Mouse (Mus musculus): ENCODE measurements around the gene Hoxc11. TPM values are rescaled to one million over a fixed set of nuclear protein-coding genes. Genes with fewer than 3 reads are reported as not detected.

The Hoxc11 gene
- not detected for polyA plus RNA-seq (2015; fragmentation: Illumina TruSeq; extraction: RNeasy Lipid Tissue Mini Kit (QIAGEN cat#74804); ENCODE audit: insufficient read depth, low read depth, low replicate concordance)

DNA sequence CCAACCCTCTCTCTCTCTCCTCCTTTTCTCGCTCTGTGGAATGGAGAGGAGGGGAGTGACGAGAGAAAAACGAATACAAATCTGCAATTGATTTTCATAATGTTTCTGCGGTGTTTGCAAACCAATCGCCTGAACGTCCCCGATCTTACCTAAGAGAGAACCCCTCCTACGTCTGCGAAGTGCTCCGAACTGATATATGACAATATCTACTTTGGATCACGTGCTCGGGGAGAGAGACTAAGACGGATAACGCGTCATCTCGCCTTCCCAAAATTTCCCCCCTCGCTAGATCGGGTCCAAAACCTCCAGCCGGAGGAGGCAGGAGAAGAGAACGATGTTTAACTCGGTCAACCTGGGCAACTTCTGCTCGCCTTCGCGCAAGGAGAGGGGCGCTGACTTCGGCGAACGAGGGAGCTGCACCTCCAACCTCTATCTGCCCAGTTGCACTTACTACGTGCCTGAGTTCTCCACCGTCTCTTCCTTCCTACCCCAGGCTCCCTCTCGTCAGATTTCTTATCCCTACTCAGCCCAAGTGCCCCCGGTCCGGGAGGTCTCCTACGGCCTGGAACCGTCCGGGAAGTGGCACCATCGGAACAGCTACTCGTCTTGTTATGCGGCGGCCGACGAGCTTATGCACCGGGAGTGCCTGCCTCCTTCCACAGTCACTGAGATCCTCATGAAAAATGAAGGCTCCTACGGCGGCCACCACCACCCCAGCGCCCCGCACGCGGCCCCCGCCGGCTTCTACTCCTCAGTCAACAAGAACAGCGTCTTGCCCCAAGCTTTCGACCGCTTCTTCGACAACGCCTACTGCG lies at the start of gene Hoxc11:
Gene Hoxc11 (plus strand): TSS at position 236 of the 815 bp plus-strand sequence.

DNA sequence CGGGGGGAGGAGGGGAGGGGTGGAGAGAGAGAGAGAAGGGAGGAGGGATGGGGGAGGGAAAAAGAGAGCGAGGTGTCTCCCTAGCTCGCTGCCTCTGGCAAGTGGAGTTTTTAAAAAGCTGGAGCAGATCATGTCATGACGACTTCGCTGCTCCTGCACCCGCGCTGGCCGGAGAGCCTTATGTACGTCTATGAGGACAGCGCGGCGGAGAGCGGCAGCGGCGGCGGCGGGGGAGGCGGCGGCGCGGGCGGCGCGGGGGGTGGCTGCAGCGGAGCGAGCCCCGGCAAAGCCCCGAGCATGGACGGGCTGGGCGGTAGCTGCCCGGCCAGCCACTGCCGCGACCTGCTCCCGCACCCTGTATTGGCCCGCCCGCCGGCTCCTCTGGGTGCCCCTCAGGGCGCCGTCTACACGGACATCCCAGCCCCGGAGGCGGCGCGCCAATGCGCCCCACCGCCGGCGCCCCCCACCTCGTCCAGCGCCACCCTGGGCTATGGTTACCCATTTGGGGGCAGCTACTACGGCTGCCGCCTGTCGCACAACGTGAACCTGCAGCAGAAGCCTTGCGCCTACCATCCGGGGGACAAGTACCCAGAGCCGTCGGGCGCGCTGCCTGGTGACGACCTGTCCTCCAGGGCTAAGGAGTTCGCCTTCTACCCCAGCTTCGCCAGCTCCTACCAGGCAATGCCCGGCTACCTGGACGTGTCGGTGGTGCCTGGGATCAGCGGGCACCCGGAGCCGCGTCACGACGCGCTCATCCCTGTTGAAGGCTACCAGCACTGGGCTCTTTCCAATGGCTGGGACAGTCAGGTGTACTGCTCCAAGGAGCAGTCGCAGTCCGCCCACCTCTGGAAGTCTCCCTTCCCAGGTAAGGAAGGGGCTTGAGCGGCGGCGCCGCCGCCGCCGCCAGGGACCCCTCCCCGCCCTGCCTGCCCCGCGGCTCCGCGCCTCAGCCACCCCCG lies 32.9 kb upstream of the Hoxc11 start, which contains the start of gene Hoxc13:
Gene Hoxc13 (plus strand): TSS at position 51 of the 959 bp plus-strand sequence.

DNA sequence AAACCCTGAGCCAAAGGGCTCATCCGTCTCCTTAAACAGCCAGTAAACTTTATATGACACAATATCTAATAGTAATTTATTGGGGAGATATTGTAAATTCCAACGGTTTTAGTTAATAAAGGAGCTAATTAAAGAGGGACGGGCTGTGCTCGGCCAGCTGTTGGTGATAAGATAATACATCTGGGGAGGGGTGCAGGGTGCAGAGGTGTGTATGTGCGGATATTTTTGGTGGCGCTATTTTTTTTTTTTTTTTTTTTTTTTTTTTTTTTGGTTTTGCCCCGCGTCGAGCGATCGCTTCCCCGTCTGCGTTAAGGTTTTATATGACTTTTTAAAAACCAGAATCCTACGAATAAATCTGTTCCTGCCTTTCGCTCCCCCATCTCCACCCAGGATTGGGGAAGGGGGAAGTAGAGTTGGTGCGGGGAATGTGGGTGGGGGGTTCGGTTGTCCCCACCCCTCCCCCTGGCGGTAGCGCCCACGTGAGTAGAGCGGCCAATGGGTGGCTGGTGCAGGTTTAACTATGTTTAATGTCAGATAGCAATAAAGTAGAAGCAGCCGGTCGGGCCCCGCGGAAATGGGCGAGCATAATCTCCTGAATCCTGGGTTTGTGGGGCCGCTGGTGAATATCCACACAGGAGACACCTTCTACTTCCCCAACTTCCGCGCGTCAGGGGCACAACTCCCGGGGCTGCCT lies 17.8 kb upstream of the Hoxc11 start, which contains the start of gene Hoxc12:
Gene Hoxc12 (plus strand): TSS at position 479 of the 694 bp plus-strand sequence.

GRCm38 (mm10) chr15:102966776-102967311 lies 12.6 kb downstream of the Hoxc11 start, which contains the start of gene Hoxc10:
Gene Hoxc10, plus strand, starts transcription at chr15:102966796.

DNA sequence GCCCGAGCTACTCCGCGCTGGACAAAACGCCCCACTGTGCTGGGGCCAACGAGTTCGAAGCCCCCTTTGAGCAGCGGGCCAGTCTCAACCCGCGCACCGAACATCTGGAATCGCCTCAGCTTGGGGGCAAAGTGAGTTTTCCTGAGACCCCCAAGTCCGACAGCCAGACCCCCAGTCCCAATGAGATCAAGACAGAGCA lies 13.0 kb downstream of the Hoxc11 start, which contains the start of gene Hoxc5:
Gene Hoxc5 (plus strand): TSS at position 132 of the 199 bp plus-strand sequence.

DNA sequence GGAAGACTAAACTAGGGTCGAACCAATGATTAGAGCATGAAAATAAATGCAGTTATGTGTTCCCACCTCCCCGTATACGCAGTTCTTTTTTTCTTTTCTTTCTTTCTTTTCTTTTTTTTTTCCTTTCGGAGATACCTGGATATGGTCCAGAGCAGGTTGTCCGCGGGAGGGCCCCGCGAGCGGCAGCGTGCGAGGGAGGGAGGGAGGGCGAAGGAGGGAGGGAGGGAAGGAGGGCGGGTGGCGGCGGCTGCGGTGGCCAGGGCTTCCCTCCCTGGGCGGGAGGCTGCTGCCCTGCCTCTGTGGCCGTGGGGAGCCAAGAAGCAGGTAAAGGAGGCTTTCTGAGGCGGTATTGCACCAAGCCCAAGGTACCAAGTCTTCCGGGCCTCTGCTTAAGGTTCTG lies 21.9 kb downstream of the Hoxc11 start, which contains the start of gene Hoxc9:
Gene Hoxc9 (plus strand): TSS at position 269 of the 400 bp plus-strand sequence.

GRCm38 (mm10) chr15:102990461-102991397 lies 36.5 kb downstream of the Hoxc11 start, which contains the start of gene Hoxc8:
Gene Hoxc8, plus strand, starts transcription at chr15:102990607.

DNA sequence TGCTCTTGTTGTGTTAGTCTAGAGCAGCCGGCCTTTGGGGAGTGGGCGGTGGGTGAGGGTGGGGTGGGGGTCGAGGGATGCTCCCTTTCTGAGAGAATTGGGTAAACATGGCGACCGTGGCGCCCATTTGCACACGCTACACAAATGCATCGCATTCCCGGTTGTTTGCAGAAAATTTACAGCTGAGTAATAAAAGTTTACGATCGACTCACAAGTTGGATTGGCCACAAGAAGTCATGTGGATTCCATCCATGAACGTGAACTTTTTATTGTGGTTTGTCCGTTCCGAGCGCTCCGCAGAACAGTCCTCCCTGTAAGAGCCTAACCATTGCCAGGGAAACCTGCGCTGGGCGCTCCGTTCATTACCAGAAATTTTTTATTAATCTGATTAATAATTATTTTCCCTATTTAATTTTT lies 43.7 kb downstream of the Hoxc11 start, which contains the start of gene Hoxc6:
Gene Hoxc6 (plus strand): TSS at position 319 of the 417 bp plus-strand sequence.

Other genes with a start within 250 kb of the Hoxc11 start
- 18.2 TPM for gene Calcoco1, start 232.2 kb upstream of the Hoxc11 start, polyA plus RNA-seq (2015; fragmentation: Illumina TruSeq; extraction: RNeasy Lipid Tissue Mini Kit (QIAGEN cat#74804); ENCODE audit: insufficient read depth, low read depth, low replicate concordance)
- gene Hoxc13, start 33.3 kb upstream of the Hoxc11 start, polyA plus RNA-seq (2015; fragmentation: Illumina TruSeq; extraction: RNeasy Lipid Tissue Mini Kit (QIAGEN cat#74804); ENCODE audit: insufficient read depth, low read depth, low replicate concordance), result not detected
- not detected for gene Hoxc12, start 17.7 kb upstream of the Hoxc11 start, polyA plus RNA-seq (2015; fragmentation: Illumina TruSeq; extraction: RNeasy Lipid Tissue Mini Kit (QIAGEN cat#74804); ENCODE audit: insufficient read depth, low read depth, low replicate concordance)
- not detected for gene Hoxc10, start 12.4 kb downstream of the Hoxc11 start, polyA plus RNA-seq (2015; fragmentation: Illumina TruSeq; extraction: RNeasy Lipid Tissue Mini Kit (QIAGEN cat#74804); ENCODE audit: insufficient read depth, low read depth, low replicate concordance)
- 0.90 TPM for gene Hoxc5, start 13.0 kb downstream of the Hoxc11 start, polyA plus RNA-seq (2015; fragmentation: Illumina TruSeq; extraction: RNeasy Lipid Tissue Mini Kit (QIAGEN cat#74804); ENCODE audit: insufficient read depth, low read depth, low replicate concordance)
- not detected for gene Hoxc9, start 22.0 kb downstream of the Hoxc11 start, polyA plus RNA-seq (2015; fragmentation: Illumina TruSeq; extraction: RNeasy Lipid Tissue Mini Kit (QIAGEN cat#74804); ENCODE audit: insufficient read depth, low read depth, low replicate concordance)
- not detected for gene Hoxc8, start 36.2 kb downstream of the Hoxc11 start, polyA plus RNA-seq (2015; fragmentation: Illumina TruSeq; extraction: RNeasy Lipid Tissue Mini Kit (QIAGEN cat#74804); ENCODE audit: insufficient read depth, low read depth, low replicate concordance)
- gene Hoxc6, start 43.8 kb downstream of the Hoxc11 start, polyA plus RNA-seq (2015; fragmentation: Illumina TruSeq; extraction: RNeasy Lipid Tissue Mini Kit (QIAGEN cat#74804); ENCODE audit: insufficient read depth, low read depth, low replicate concordance), result not detected
- gene Hoxc4, start 64.5 kb downstream of the Hoxc11 start, polyA plus RNA-seq (2015; fragmentation: Illumina TruSeq; extraction: RNeasy Lipid Tissue Mini Kit (QIAGEN cat#74804); ENCODE audit: insufficient read depth, low read depth, low replicate concordance), result 0.96 TPM
- gene Smug1, start 212.7 kb downstream of the Hoxc11 start, polyA plus RNA-seq (2015; fragmentation: Illumina TruSeq; extraction: RNeasy Lipid Tissue Mini Kit (QIAGEN cat#74804); ENCODE audit: insufficient read depth, low read depth, low replicate concordance), result 3.0 TPM

Data from pancreas, adult 10 weeks (tissue).